Mouse (Mus musculus) stomach, postnatal 0 days (tissue): ENCODE results near the gene Prss48.

Experiments
- CTCF ChIP-seq: IDR thresholded peaks from 2 replicates; pipeline ENCODE4 v1.5.1; 2016; ENCODE audit warnings: antibody characterized with exemption, low read depth, mild to moderate bottlenecking, moderate library complexity
- EP300 ChIP-seq: optimal IDR thresholded peaks from 2 replicates; pipeline ENCODE3; 2016; ENCODE audit warnings: antibody characterized with exemption

- TF ChIP-seq CTCF = no peak
- TF ChIP-seq EP300 = no peak
Observed at GRCm38 (mm10) chr3:86001271-86001670, 1.0 kb downstream of the Prss48 start.
